Mouse (Mus musculus) C2C12 (cell line): ENCODE measurements at regions not wholly inside any gene's neighbourhood (a gene's known extent, or its start where the extent isn't known, plus 50 kb on each side); places are given as distances from the start of the nearest gene placed in this dataset.

Experiments
- H3K27me3 ChIP-seq: one replicate; pipeline ENCODE4 v1.6.1; 2011; ENCODE audit not compliant: control insufficient read depth, insufficient read depth, insufficient read length
- H3K36me3 ChIP-seq: one replicate; pipeline ENCODE4 v1.6.1; 2011; ENCODE audit not compliant: control insufficient read depth, insufficient read depth
- H3K4me3 ChIP-seq: one replicate; pipeline ENCODE4 v1.5.1; 2011; ENCODE audit warnings: mild to moderate bottlenecking, control low read depth; ENCODE audit not compliant: poor library complexity, insufficient read depth, severe bottlenecking
- H3K79me2 ChIP-seq: one replicate; pipeline ENCODE4 v1.6.1; 2011; ENCODE audit not compliant: control insufficient read depth, insufficient read depth
- H3K79me3 ChIP-seq: one replicate; pipeline ENCODE4 v1.6.1; 2011; ENCODE audit warnings: low read depth, control low read depth
- H3ac ChIP-seq: one replicate; pipeline ENCODE3; 2011; ENCODE audit warnings: low read depth; ENCODE audit not compliant: control insufficient read depth, insufficient read length
- CEBPB ChIP-seq: IDR thresholded peaks from one replicate; pipeline ENCODE4 v1.6.1; 2011; ENCODE audit warnings: low read depth, mild to moderate bottlenecking, control low read depth, moderate library complexity
- CTCF ChIP-seq: IDR thresholded peaks from one replicate; pipeline ENCODE4 v1.5.1; 2011; ENCODE audit not compliant: control insufficient read depth, insufficient read depth, insufficient read length
- FOSL1 ChIP-seq: IDR thresholded peaks from one replicate; pipeline ENCODE4 v1.8.0; 2011; ENCODE audit warnings: mild to moderate bottlenecking, low read length; ENCODE audit not compliant: poor library complexity, insufficient read depth, severe bottlenecking
- MAX ChIP-seq: IDR thresholded peaks from one replicate; pipeline ENCODE4 v1.6.1; 2011; ENCODE audit warnings: mild to moderate bottlenecking, control low read depth
- MYOD1 ChIP-seq: IDR thresholded peaks from one replicate; pipeline ENCODE4 v1.6.1; 2011; ENCODE audit warnings: low read depth; ENCODE audit not compliant: control insufficient read depth, insufficient read length
- MYOG ChIP-seq: IDR thresholded peaks from one replicate; pipeline ENCODE4 v1.6.1; 2011; ENCODE audit not compliant: control insufficient read depth, insufficient read length; ENCODE audit errors: extremely low read depth
- USF1 ChIP-seq: IDR thresholded peaks from one replicate; pipeline ENCODE4 v1.6.1; 2011; ENCODE audit warnings: low read depth, mild to moderate bottlenecking, control low read depth, moderate library complexity

DNA sequence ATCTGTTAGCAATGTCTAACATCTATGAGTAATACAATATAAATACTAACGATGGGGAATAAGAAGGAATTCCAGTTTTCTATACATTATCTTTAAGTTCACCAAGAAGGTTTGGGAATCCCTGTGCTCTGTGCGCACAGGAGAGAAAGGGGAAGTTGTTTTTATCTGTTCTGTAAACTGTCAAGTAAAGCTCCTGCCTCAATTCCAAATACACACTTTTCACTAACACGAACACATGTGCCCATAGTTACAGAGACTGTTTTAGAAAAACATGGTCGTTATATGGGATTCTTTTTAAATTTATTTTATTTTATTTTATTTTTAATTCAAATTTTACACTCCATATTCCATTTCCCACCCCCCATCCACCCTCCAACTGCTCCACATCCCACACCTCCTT is 50.8 kb upstream of the Mef2c start:
- Histone ChIP-seq H3K4me3 (no peak overlapping the region), H3K79me2 (no peaks in the 10 kb centered on the region), H3K36me3 (no peaks in the 10 kb centered on the region), H3K79me3 (no peaks in the 10 kb centered on the region), H3ac (no peak overlapping the region), H3K27me3 (peaks cover 1% of the 10 kb centered on the region)
- TF ChIP-seq CEBPB, result no peak
- TF ChIP-seq FOSL1, result no peak
- TF ChIP-seq MYOG, result no peak
- TF ChIP-seq CTCF, result no peak
- TF ChIP-seq MAX, result no peak
- no peak for TF ChIP-seq MYOD1
- no peak for TF ChIP-seq USF1
